ENCODE assay signal across 20 mouse cellular contexts in genomic region chr11:110457441-110457912, GRCm38 (mm10). TPM values are rescaled to one million over a fixed set of nuclear protein-coding genes. Genes with fewer than 3 reads are reported as not detected.
A peak's percentile ranks its signal among the peaks of the same experiment; 100 is the strongest.
DNase-seq lines count a peak whose midpoint lies in the region; ATAC-seq and TF ChIP-seq lines count a peak whose summit lies in the region.
"Had no signal": no experiment of that assay in that cellular context is flagged by ENCODE, and none has a peak within 500 bp of the region (broad histone marks: within the 10 kb centered on the region; RNA-seq: fewer than 3 reads in every experiment).

No protein-coding gene starts in this region.

- no peak for TF ChIP-seq CTCF in stomach, postnatal 0 days (IDR thresholded peaks at IDR 0.05; ENCODE audit: low read depth)
- no peak for TF ChIP-seq CTCF in liver, embryonic 14.5 days (IDR thresholded peaks at IDR 0.05; ENCODE audit: low read depth)

- no peaks in the 10 kb centered on the region for H3K9me3 ChIP-seq in stomach, embryonic 15.5 days
- H3K9me3 ChIP-seq in stomach, postnatal 0 days (ENCODE audit: control insufficient read depth, low read length): no peaks in the 10 kb centered on the region
- H3K9me3 ChIP-seq in liver, embryonic 14.5 days (ENCODE audit: control insufficient read depth, low read length): no peaks in the 10 kb centered on the region
- H3K9me3 ChIP-seq in neural tube, embryonic 15.5 days (replicated peaks): no peaks in the 10 kb centered on the region
- no peaks in the 10 kb centered on the region for H3K9me3 ChIP-seq in kidney, embryonic 14.5 days (ENCODE audit: control insufficient read depth, low read length)
- H3K9me3 ChIP-seq: embryonic facial prominence, embryonic 10.5 days; heart, embryonic 10.5 days; hindbrain, embryonic 10.5 days; limb, embryonic 13.5 days; lung, embryonic 15.5 days; neural tube, embryonic 13.5 days had no signal

- ATAC-seq in stomach, embryonic 15.5 days (ENCODE audit: insufficient read depth, low FRiP score, low read depth): peak; percentile 52; the same call in 1 of the 2 replicates
- no peak for ATAC-seq in stomach, postnatal 0 days (ENCODE audit: low FRiP score, low TSS enrichment)
- peak; percentile 84 for ATAC-seq in liver, embryonic 14.5 days (ENCODE audit: insufficient read depth)
- ATAC-seq in neural tube, embryonic 15.5 days (ENCODE audit: low FRiP score): no peak
- ATAC-seq in kidney, embryonic 14.5 days (ENCODE audit: low FRiP score, low TSS enrichment): no peak
- ATAC-seq: CD4-positive, CD25-positive, alpha-beta regulatory T cell, adult 4 months had no signal

- WGBS in stomach, embryonic 15.5 days: 75% methylated on average over 7 of the region's 7 CpGs
- WGBS in stomach, postnatal 0 days: 86% methylated on average over 7 of the region's 7 CpGs
- WGBS in liver, embryonic 14.5 days (ENCODE audit: insufficient replicate concordance): 22% methylated on average over 7 of the region's 7 CpGs
- WGBS in neural tube, embryonic 15.5 days: 78% methylated on average over 7 of the region's 7 CpGs
- WGBS in kidney, embryonic 14.5 days: 79% methylated on average over 7 of the region's 7 CpGs

- peak; percentile 16 for DNase-seq in adrenal gland, postnatal 10 days
- DNase-seq in adrenal gland, postnatal 25 days: no peak
- DNase-seq in stomach, postnatal 0 days (ENCODE audit: low spot score): no peak
- DNase-seq in liver, embryonic 14.5 days (ENCODE audit: low read depth in 3 of 3, low spot score in 3 of 3): peak; percentile 48 to 55 (median 54)
- no peak for DNase-seq in layer of hippocampus, adult 18-20 months (ENCODE audit: low spot score in 2 of 2)
- DNase-seq: cerebellum, adult 8-10 months; gastrocnemius, postnatal 25 days; kidney, adult 11 months; midbrain, embryonic 14.5 days had no signal

- no peak overlapping the region for H3K9ac ChIP-seq in stomach, embryonic 15.5 days
- no peak overlapping the region for H3K9ac ChIP-seq in stomach, postnatal 0 days (ENCODE audit: low read length)
- no peak overlapping the region for H3K9ac ChIP-seq in liver, embryonic 14.5 days (replicated peaks)
- no peak overlapping the region for H3K9ac ChIP-seq in neural tube, embryonic 15.5 days (replicated peaks)
- no peak overlapping the region for H3K9ac ChIP-seq in kidney, embryonic 14.5 days (ENCODE audit: low read depth, low read length)
- H3K9ac ChIP-seq: limb, embryonic 13.5 days; lung, embryonic 15.5 days; neural tube, embryonic 13.5 days had no signal

- no peaks in the 10 kb centered on the region; the same call in 1 of the 2 replicates for H3K4me1 ChIP-seq in stomach, embryonic 15.5 days
- no peaks in the 10 kb centered on the region for H3K4me1 ChIP-seq in stomach, postnatal 0 days (replicated peaks; ENCODE audit: control insufficient read depth, insufficient read depth)
- peaks cover 49 to 63% of the 10 kb centered on the region in 2 experiments for H3K4me1 ChIP-seq in liver, embryonic 14.5 days (replicated peaks; ENCODE audit: control insufficient read depth in 2 of 2, insufficient read depth in 2 of 2, low read length in 1 of 2)
- H3K4me1 ChIP-seq in neural tube, embryonic 15.5 days: peaks cover 10% of the 10 kb centered on the region
- 0 out of 2 replicates have a peak, but pooled peaks cover 3% of the 10 kb centered on the region for H3K4me1 ChIP-seq in kidney, embryonic 14.5 days (ENCODE audit: control insufficient read depth, insufficient read depth, low read length)

- H3K27me3 ChIP-seq in stomach, embryonic 15.5 days (replicated peaks): no peaks in the 10 kb centered on the region
- no peaks in the 10 kb centered on the region for H3K27me3 ChIP-seq in stomach, postnatal 0 days (ENCODE audit: control insufficient read depth, insufficient read depth, low read length)
- no peaks in the 10 kb centered on the region for H3K27me3 ChIP-seq in liver, embryonic 14.5 days (ENCODE audit: control insufficient read depth, insufficient read depth, low read length)
- 0 out of 2 replicates have a peak, but pooled peaks cover 3% of the 10 kb centered on the region for H3K27me3 ChIP-seq in neural tube, embryonic 15.5 days (replicated peaks)
- H3K27me3 ChIP-seq in kidney, embryonic 14.5 days (ENCODE audit: control insufficient read depth, insufficient read depth, low read length): no peaks in the 10 kb centered on the region
- H3K27me3 ChIP-seq: limb, embryonic 13.5 days; lung, embryonic 15.5 days had no signal

- H3K36me3 ChIP-seq in stomach, embryonic 15.5 days: no peaks in the 10 kb centered on the region
- H3K36me3 ChIP-seq in stomach, postnatal 0 days (ENCODE audit: control insufficient read depth, insufficient read depth, low read length): no peaks in the 10 kb centered on the region; the same call in 1 of the 2 replicates
- H3K36me3 ChIP-seq in liver, embryonic 14.5 days (replicated peaks; ENCODE audit: control insufficient read depth, insufficient read depth, low read depth): no peaks in the 10 kb centered on the region
- H3K36me3 ChIP-seq in neural tube, embryonic 15.5 days: no peaks in the 10 kb centered on the region
- no peaks in the 10 kb centered on the region for H3K36me3 ChIP-seq in kidney, embryonic 14.5 days (ENCODE audit: control insufficient read depth, insufficient read depth, low read length)
- H3K36me3 ChIP-seq: heart, embryonic 10.5 days; lung, embryonic 15.5 days; neural tube, embryonic 13.5 days had no signal

- H3K4me2 ChIP-seq in stomach, embryonic 15.5 days: no peak overlapping the region
- no peak overlapping the region for H3K4me2 ChIP-seq in stomach, postnatal 0 days (replicated peaks; ENCODE audit: low read depth)
- peak overlapping the region; percentile 47 for H3K4me2 ChIP-seq in liver, embryonic 14.5 days (ENCODE audit: low read depth)
- H3K4me2 ChIP-seq in neural tube, embryonic 15.5 days: no peak overlapping the region
- no peak overlapping the region for H3K4me2 ChIP-seq in kidney, embryonic 14.5 days (replicated peaks; ENCODE audit: low read depth, low read length)
- H3K4me2 ChIP-seq: limb, embryonic 13.5 days; lung, embryonic 15.5 days; neural tube, embryonic 13.5 days had no signal

- H3K4me3 ChIP-seq in stomach, embryonic 15.5 days (replicated peaks): no peak overlapping the region
- H3K4me3 ChIP-seq in stomach, postnatal 0 days (ENCODE audit: low read depth, low read length): no peak overlapping the region
- H3K4me3 ChIP-seq in liver, embryonic 14.5 days (ENCODE audit: insufficient read depth in 1 of 2, low read depth in 2 of 2, low read length in 2 of 2): no peak overlapping the region
- H3K4me3 ChIP-seq in neural tube, embryonic 15.5 days (replicated peaks): no peak overlapping the region
- H3K4me3 ChIP-seq in kidney, embryonic 14.5 days (ENCODE audit: low read length): no peak overlapping the region
- H3K4me3 ChIP-seq: embryonic facial prominence, embryonic 10.5 days; heart, embryonic 10.5 days; hindbrain, embryonic 10.5 days; limb, embryonic 13.5 days; lung, embryonic 15.5 days; neural tube, embryonic 13.5 days had no signal

- no peak overlapping the region for H3K27ac ChIP-seq in stomach, embryonic 15.5 days
- H3K27ac ChIP-seq in stomach, postnatal 0 days (replicated peaks): no peak overlapping the region
- peak overlapping the region; percentile 79 for H3K27ac ChIP-seq in liver, embryonic 14.5 days
- no peak overlapping the region for H3K27ac ChIP-seq in neural tube, embryonic 15.5 days (replicated peaks)
- H3K27ac ChIP-seq in kidney, embryonic 14.5 days (ENCODE audit: low read depth, low read length): no peak overlapping the region
- H3K27ac ChIP-seq: embryonic facial prominence, embryonic 10.5 days; heart, embryonic 10.5 days; hindbrain, embryonic 10.5 days; kidney, postnatal 0 days; limb, embryonic 13.5 days; lung, embryonic 15.5 days; neural tube, embryonic 13.5 days had no signal

- no peak for TF ChIP-seq EP300 in stomach, postnatal 0 days (optimal IDR thresholded peaks at IDR 0.05)
- peak; percentile 95 for TF ChIP-seq EP300 in liver, embryonic 14.5 days (IDR thresholded peaks at IDR 0.05; ENCODE audit: low read depth)

RNA-seq across cellular contexts. Expression of gene Map2k6, which starts 58.6 kb away (rescaled TPM):
- 10 to 100 TPM in 1 of 2 experiments, 1 to 10 TPM in 1; 7.6 to 11.0 TPM for total RNA-seq in adrenal gland, postnatal 10 days (2021)
- total RNA-seq in adrenal gland, postnatal 25 days (2021): 7.5 and 11.1 TPM in 2 replicates
- polyA plus RNA-seq in stomach, embryonic 15.5 days (2015; fragmentation: Nextera tagmentation; extraction: Ambion mirVana): 17.0 and 18.9 TPM in 2 replicates
- 6.0 and 7.8 TPM in 2 replicates for polyA plus RNA-seq in stomach, postnatal 0 days (2015; fragmentation: Nextera tagmentation; extraction: Ambion mirVana)
- 2.3 and 2.8 TPM in 2 replicates for polyA plus RNA-seq in liver, embryonic 14.5 days (2012; rRNA removed)
- 3.6 and 4.5 TPM in 2 replicates for polyA plus RNA-seq in liver, embryonic 14.5 days (2014; fragmentation: Nextera tagmentation; extraction: Ambion mirVana)
- 10 to 100 TPM; 30.8 to 31.4 TPM for total RNA-seq in layer of hippocampus, adult 18-20 months (2021)
- 19.7 and 20.7 TPM in 2 replicates for polyA plus RNA-seq in neural tube, embryonic 15.5 days (2015; fragmentation: Nextera tagmentation; extraction: Ambion mirVana)
- 20.2 and 26.6 TPM in 2 replicates for polyA plus RNA-seq in kidney, embryonic 14.5 days (2014; fragmentation: Nextera tagmentation; extraction: Ambion mirVana)

Comparison
In these comparisons a context has a peak if more than half of its experiments do, and no peak if none do; other contexts are left out.
1. DNase-seq: peak in adrenal gland, postnatal 10 days (single experiment) and liver, embryonic 14.5 days (3 of 3); none in adrenal gland, postnatal 25 days (single experiment), stomach, postnatal 0 days (single experiment) and layer of hippocampus, adult 18-20 months (0 of 2).
2. ATAC-seq: peak in stomach, embryonic 15.5 days (single experiment) and liver, embryonic 14.5 days (single experiment); none in stomach, postnatal 0 days (single experiment), neural tube, embryonic 15.5 days (single experiment) and kidney, embryonic 14.5 days (single experiment).